Mouse (Mus musculus) limb, embryonic 11.5 days (tissue): Measurements from ENCODE around the gene Gm49353. TPM values are rescaled to one million over a fixed set of nuclear protein-coding genes. Genes with fewer than 3 reads are reported as not detected.

Source experiments
- ATAC-seq: fragments of 200-750 bp; cut with Nextera tagmentation; 2 replicates; pipeline ENCODE4 v1.8.0; 2017; ENCODE audit warnings: low read depth; ENCODE audit not compliant: insufficient number of reproducible peaks, low FRiP score, low TSS enrichment
- DNase-seq: peaks from one replicate; pipeline ENCODE4 v3.0.0-alpha.2; 2015; ENCODE audit warnings: low spot score
- H3K27ac ChIP-seq: fragments of 300-500 bp; sonication (generic); replicated peaks from 2 replicates; pipeline ENCODE4 v1.5.1; 2014; ENCODE audit warnings: low read depth, mild to moderate bottlenecking, low read length
- H3K27me3 ChIP-seq: fragments of 300-500 bp; sonication (generic); 2 replicates; pipeline ENCODE4 v1.6.1; 2014; ENCODE audit warnings: mild to moderate bottlenecking, low read length, mixed read lengths; ENCODE audit not compliant: control insufficient read depth, insufficient read depth
- H3K36me3 ChIP-seq: fragments of 300-500 bp; sonication (generic); 2 replicates; pipeline ENCODE4 v1.6.1; 2014; ENCODE audit warnings: mild to moderate bottlenecking, low read length, moderate library complexity, mixed read lengths; ENCODE audit not compliant: control insufficient read depth, insufficient read depth
- H3K4me1 ChIP-seq: fragments of 300-500 bp; sonication (generic); 2 replicates; pipeline ENCODE4 v1.6.1; 2014; ENCODE audit warnings: low read length, mixed read lengths; ENCODE audit not compliant: control insufficient read depth, insufficient read depth
- H3K4me2 ChIP-seq: fragments of 300-500 bp; sonication (generic); 2 replicates; pipeline ENCODE4 v1.6.1; 2014; ENCODE audit warnings: low read depth, mild to moderate bottlenecking, moderate library complexity; ENCODE audit not compliant: severe bottlenecking
- H3K4me3 ChIP-seq: fragments of 300-500 bp; sonication (generic); 2 replicates; pipeline ENCODE4 v1.5.1; 2014; ENCODE audit warnings: low read depth, low read length
- H3K9ac ChIP-seq: fragments of 300-500 bp; sonication (generic); 2 replicates; pipeline ENCODE4 v1.6.1; 2014; ENCODE audit warnings: mild to moderate bottlenecking, low read length
- H3K9me3 ChIP-seq: fragments of 300-500 bp; sonication (generic); 2 replicates; pipeline ENCODE4 v1.6.1; 2016; ENCODE audit warnings: low read length; ENCODE audit not compliant: control insufficient read depth
- WGBS: fragments of 180-500 bp; shearing (Covaris S2); extraction: QIAGEN DNeasy Blood & Tissue Kit; methylation state at CpG from one replicate; pipeline ENCODE4 v1.1.7; 2014; 5-methylcytosine and 5-hydroxymethylcytosine counted together
- polyA plus RNA-seq: library from polyadenylated mRNA; unstranded; fragments of >200 nt; fragmentation: Nextera tagmentation; extraction: Ambion mirVana; gene quantifications from 2 replicates; pipeline ENCODE4 v1.2.1, GENCODE M21; 2014

Gene Gm49353
- polyA plus RNA-seq, 1 experiment from 2014 or later, result not detected

GRCm38 (mm10) chr10:29217451-29217850, 18.7 kb downstream of the Gm49353 start:
- ATAC-seq (no peak), DNase-seq (no peak)
- Histone ChIP-seq H3K27me3 (no peaks in the 10 kb centered on the region), H3K9me3 (no peaks in the 10 kb centered on the region), H3K27ac (no peak overlapping the region), H3K4me1 (no peaks in the 10 kb centered on the region), H3K36me3 (no peaks in the 10 kb centered on the region), H3K4me2 (no peak overlapping the region), H3K4me3 (no peak overlapping the region), H3K9ac (no peak overlapping the region)
- WGBS, result 78% methylated on average over 2 of the region's 2 CpGs

- no peaks in the 10 kb centered on the region for H3K4me1 ChIP-seq
- H3K9ac ChIP-seq, result no peak overlapping the region
- H3K27ac ChIP-seq, result no peak overlapping the region
- ATAC-seq, result no peak
- DNase-seq, result no peak
- 83% methylated on average over 4 of the region's 4 CpGs for WGBS
- no peak overlapping the region for H3K4me2 ChIP-seq
- H3K4me3 ChIP-seq, result no peak overlapping the region
- H3K36me3 ChIP-seq, result no peaks in the 10 kb centered on the region
- no peaks in the 10 kb centered on the region for H3K27me3 ChIP-seq
- no peaks in the 10 kb centered on the region for H3K9me3 ChIP-seq
These were observed 26.6 kb downstream of the Gm49353 start for GRCm38 (mm10) chr10:29225329-29225728.

- DNase-seq (no peak), ATAC-seq (no peak)
- H3K9ac ChIP-seq, result no peak overlapping the region
- H3K4me2 ChIP-seq, result no peak overlapping the region
- H3K4me1 ChIP-seq, result no peaks in the 10 kb centered on the region
- no peaks in the 10 kb centered on the region for H3K36me3 ChIP-seq
- H3K27ac ChIP-seq, result no peak overlapping the region
- no peak overlapping the region for H3K4me3 ChIP-seq
- no peaks in the 10 kb centered on the region for H3K9me3 ChIP-seq
- H3K27me3 ChIP-seq, result no peaks in the 10 kb centered on the region
- WGBS, result 90% methylated on average over 2 of the region's 2 CpGs
These were observed 32.5 kb downstream of the Gm49353 start for GRCm38 (mm10) chr10:29231208-29231607.

Other genes with a start within 250 kb of the Gm49353 start
- not detected in 2 replicates for gene 2310057J18Rik, start 212.7 kb upstream of the Gm49353 start, polyA plus RNA-seq
- 0.33 and 0.67 TPM in 2 replicates for gene Soga3, start 55.1 kb upstream of the Gm49353 start, polyA plus RNA-seq
- 0.24 and 0.61 TPM in 2 replicates for gene 9330159F19Rik, start 12.7 kb downstream of the Gm49353 start, polyA plus RNA-seq
- gene Echdc1, start 114.2 kb downstream of the Gm49353 start, polyA plus RNA-seq, result 19.7 and 22.5 TPM in 2 replicates
- gene Rnf146, start 163.5 kb downstream of the Gm49353 start, polyA plus RNA-seq, result 53.2 and 57.2 TPM in 2 replicates